Mouse (Mus musculus): ENCODE results near the gene Decr2. TPM values are rescaled to one million over a fixed set of nuclear protein-coding genes. Genes with fewer than 3 reads are reported as not detected.
"Not testable (repeated sequence)": the region's sequence is repeated elsewhere in the genome, so short reads cannot be mapped to it uniquely, and the experiment has no call there.

Gene Decr2
- polyA plus RNA-seq, 3 experiments from 2014 or later = 14.2 to 26.5 (median 21.7) TPM

- no peak for ATAC-seq
These were observed 32.2 kb downstream of the Decr2 start for GRCm38 (mm10) chr17:26057787-26058567.

DNA sequence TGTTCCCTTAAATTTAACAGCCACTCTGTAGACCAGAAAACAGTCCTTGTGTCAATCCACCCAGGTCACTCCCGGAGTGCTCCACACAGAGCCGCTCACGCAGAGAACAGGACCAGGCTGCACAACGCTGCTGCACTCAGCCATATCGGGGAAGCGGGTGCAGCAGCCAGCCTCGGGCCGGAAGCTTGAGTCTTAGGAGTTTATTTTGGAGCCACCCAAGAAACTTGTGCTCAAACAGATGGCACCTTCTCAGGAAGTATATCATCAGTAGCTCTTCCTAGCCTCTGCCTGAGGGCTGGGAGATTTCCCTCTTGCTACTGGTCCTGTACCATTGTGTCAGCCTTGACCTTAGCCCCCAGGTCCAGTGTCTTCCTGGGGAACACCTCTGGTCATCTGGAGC is 32.9 kb downstream of the Decr2 start:
- no peak for ATAC-seq

DNA sequence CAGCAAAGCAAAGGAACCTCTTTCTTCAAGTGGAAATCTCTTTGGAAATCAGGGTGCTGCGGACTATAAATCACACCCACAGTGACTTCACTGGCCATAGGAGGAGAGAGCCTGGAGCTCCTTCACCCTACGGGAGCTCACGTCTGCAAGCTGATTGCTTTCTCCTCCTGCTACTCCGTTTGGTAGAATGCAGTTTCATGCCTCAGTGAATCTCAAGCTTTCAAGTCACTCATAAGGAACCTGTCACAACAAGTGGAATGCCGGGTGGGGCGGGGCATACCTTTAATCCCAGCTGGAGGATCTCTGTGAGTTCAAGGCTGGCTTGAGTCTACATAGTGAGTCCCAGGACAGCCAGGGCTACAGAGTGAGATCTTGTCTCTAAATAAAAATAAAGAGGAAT is 35.0 kb downstream of the Decr2 start:
- no peak for ATAC-seq

DNA sequence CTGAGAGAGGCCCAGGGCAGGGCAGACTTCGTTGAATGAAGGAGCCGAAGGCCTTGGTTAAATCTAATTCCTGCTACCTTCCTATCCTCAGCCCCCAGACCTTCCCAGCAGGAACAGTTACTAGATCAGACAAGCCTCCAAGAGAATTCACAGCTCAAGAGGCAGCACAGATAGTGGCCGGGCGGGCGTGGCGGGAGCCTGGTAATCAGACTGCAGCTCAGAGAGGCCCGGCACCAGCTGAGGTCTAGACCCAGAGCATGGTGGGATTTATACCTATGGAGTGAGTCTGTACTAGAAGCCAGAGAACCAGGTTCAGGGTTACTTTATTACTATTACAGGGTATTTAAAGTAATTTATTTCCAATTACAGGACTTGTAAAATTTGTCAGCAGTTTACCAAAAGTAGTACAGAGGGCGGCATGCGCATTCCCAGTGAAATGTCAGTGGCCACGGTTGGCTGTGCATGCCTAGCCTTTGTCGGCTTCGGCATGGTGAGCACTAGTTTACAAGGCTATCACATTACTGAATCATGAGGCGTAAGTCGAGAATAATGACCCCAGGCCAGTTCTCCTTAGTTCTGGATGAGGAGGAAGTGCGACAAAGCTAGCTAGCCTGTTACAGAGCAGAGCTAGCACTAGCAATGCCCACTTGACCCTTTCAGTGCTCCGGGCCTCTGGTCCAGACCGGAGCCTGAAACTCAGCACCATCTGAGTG is 35.8 kb downstream of the Decr2 start:
- ATAC-seq = no peak

DNA sequence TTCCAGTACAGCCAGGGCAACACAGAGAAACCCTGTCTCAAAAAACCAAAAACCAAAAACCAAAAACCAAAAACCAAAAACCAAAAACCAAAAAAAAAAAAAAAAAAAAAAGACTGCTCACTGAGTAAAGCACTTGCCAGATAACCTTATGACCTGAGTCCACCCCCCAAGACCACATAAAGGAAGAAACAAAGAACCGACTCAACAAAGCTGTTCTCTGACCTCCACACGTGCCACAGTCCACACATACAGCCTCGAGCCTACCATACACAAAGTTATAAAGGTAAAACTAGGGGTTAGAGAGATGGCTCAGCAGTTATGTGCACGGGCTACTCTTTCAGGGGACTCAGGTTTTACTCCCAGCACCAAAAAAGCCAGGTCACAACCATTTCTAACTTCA is 37.4 kb downstream of the Decr2 start:
- ATAC-seq = no peak

GRCm38 (mm10) chr17:26052074-26052473 is 38.1 kb downstream of the Decr2 start:
- no peak for ATAC-seq

DNA sequence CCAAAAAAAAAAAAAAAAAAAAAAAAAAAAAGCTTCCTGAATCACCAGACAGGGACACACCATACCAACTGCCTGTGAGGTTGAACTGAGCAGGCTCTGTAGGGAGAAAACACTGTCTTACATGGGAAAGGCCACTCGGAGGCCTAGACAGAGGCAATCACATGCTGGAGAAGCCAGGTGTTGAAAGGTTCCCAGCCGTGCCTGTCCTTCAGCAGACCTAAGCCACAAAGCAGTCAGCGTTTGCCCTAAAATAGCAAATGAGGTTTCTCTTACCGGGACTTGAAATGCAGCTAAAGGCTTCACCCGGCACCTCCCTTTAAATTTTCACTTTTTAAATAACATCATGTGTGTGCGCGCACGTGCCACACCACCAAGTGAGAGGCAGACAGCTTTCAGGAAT is 42.0 kb downstream of the Decr2 start:
- ATAC-seq = no peak

DNA sequence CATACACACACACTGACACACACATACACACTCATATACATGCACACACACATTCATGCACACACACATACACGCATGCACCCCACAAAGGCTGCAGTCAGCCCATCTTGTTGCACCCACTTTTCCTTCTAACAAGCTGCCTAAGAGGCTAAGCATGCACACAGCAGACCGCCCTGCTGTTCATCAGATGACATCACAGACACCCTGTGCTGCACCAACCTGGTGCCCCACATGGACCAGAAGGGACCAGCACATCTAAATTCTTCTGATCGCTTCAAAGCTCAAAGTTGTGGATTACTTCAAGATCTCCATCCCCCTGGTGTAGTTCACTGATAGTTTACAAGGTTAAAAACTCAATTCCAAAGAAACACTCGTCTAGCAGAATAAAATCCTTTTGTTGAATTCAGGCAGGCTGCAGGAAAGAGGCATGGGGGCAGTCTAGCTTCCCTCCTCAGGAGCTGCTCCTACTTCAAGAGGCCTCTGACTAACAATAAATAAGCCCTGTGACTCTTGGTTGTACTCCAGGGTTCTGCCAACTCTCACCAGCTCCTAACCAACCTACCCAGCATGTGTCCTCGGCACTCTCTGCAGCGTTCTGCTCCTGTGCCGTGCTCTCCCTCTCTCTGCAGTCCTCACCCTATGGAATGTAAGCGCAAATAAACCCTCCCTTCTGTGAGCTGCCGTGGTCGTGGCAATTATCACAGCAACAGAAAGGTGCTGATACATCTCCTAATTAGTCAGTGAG is 43.7 kb downstream of the Decr2 start:
- no peak for ATAC-seq

GRCm38 (mm10) chr17:26045285-26045684 is 44.9 kb downstream of the Decr2 start:
- ATAC-seq = no peak

DNA sequence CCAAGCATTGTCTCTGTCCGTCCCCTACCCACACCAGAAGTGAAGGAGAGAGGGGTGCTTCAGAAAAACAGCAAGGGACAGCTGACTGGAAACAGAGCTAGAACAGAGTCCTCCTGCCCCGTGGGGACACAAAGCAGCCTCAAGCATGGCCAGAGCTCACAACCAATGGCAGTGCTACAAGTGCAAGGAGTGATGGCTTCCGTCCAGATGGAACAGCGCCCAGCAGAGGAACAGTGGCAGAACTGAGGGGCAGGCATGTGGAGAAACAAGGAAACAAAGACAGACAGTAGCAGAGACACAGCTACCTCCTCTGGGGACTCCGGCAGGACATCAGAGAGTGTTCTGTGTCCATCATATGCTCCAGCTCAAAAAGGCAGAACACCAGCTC is 46.9 kb downstream of the Decr2 start:
- ATAC-seq = no peak

DNA sequence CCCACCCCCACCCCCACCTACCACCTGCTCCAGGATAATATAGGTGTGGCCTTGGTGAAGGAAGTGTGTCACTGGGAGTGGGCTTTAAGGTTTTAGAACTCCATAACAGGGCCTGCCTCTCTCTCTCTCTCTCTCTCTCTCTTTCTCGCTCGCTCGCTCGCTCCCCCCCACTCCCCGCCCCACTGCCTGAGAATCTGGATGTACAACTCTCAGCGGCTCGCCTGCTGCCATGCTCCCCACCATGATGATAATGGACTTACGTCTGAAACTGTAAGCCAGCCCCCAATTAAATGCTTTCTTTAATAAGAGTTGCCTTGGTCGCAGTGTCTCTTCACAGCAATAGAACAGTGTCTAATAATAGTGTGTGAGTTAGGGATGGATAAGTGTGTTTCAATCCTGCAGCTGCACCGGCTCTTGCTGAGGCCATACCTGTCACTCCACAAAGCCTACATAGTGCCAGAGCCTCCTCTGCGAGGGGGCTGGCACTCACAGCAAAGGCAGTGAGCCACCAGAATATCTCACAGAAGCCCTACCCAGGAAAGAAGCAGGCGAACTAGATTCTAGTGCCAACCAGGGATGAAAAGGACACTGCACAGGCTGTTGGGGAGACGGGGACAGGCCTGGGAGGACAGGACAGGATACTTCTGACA is 47.4 kb downstream of the Decr2 start:
- ATAC-seq = no peak

GRCm38 (mm10) chr17:26041111-26041802 is 48.9 kb downstream of the Decr2 start:
- ATAC-seq = no peak

GRCm38 (mm10) chr17:26040711-26041110 is 49.4 kb downstream of the Decr2 start:
- not testable (repeated sequence) for ATAC-seq

GRCm38 (mm10) chr17:26032037-26032436 is 58.1 kb downstream of the Decr2 start:
- ATAC-seq = no peak

GRCm38 (mm10) chr17:26031583-26031982 is 58.6 kb downstream of the Decr2 start:
- no peak for ATAC-seq

Other genes starting within 250 kb of the Decr2 start
- gene Gm20683, start 248.6 kb downstream of the Decr2 start, polyA plus RNA-seq (2017; shearing (Covaris generic)) = 1 to 10 TPM in 1 of 3 experiments, under 1 TPM in 2; 0.26 to 1.1 (median 0.67) TPM
- gene Rhot2, start 245.5 kb downstream of the Decr2 start, polyA plus RNA-seq (2017; shearing (Covaris generic)) = 10 to 100 TPM; 21.2 to 32.3 (median 23.4) TPM
- 1 to 10 TPM; 3.3 to 7.0 (median 6.8) TPM for gene Wdr90, start 228.8 kb downstream of the Decr2 start, polyA plus RNA-seq (2017; shearing (Covaris generic))
- 1 to 10 TPM; 2.5 to 3.9 (median 3.5) TPM for gene Mcrip2, start 221.6 kb downstream of the Decr2 start, polyA plus RNA-seq (2017; shearing (Covaris generic))
- 100 to 1,000 TPM in 1 of 3 experiments, 10 to 100 TPM in 2; 91.1 to 121 (median 98.2) TPM for gene Mettl26, start 215.3 kb downstream of the Decr2 start, polyA plus RNA-seq (2017; shearing (Covaris generic))
- gene Wfikkn1, start 209.5 kb downstream of the Decr2 start, polyA plus RNA-seq (2017; shearing (Covaris generic)) = 1 to 10 TPM in 2 of 3 experiments, under 1 TPM in 1; 0.93 to 1.9 (median 1.4) TPM
- 1 to 10 TPM; 6.0 to 7.9 (median 7.5) TPM for gene Rab40c, start 170.6 kb downstream of the Decr2 start, polyA plus RNA-seq (2017; shearing (Covaris generic))
- 10 to 100 TPM; 22.0 to 28.6 (median 27.4) TPM for gene Pigq, start 145.4 kb downstream of the Decr2 start, polyA plus RNA-seq (2017; shearing (Covaris generic))
- gene Nhlrc4, start 145.4 kb downstream of the Decr2 start, polyA plus RNA-seq (2017; shearing (Covaris generic)) = not detected
- gene A930017K11Rik, start 137.8 kb downstream of the Decr2 start, polyA plus RNA-seq (2017; shearing (Covaris generic)) = not detected
- 1 to 10 TPM; 5.6 to 6.0 (median 5.7) TPM for gene Capn15, start 104.5 kb downstream of the Decr2 start, polyA plus RNA-seq (2017; shearing (Covaris generic))
- gene Rab11fip3, start 20.8 kb downstream of the Decr2 start, polyA plus RNA-seq (2017; shearing (Covaris generic)) = 1 to 10 TPM; 1.6 to 3.0 (median 2.7) TPM
- 1 to 10 TPM in 1 of 3 experiments, under 1 TPM in 2; 0.39 to 1.0 (median 0.52) TPM for gene Nme4, start 5.3 kb upstream of the Decr2 start, polyA plus RNA-seq (2017; shearing (Covaris generic))
- gene Tmem8, start 23.0 kb upstream of the Decr2 start, polyA plus RNA-seq (2017; shearing (Covaris generic)) = 1 to 10 TPM; 6.0 to 8.5 (median 6.3) TPM
- 100 to 1,000 TPM in 2 of 3 experiments, 10 to 100 TPM in 1; 94.6 to 150 (median 125) TPM for gene Mrpl28, start 33.2 kb upstream of the Decr2 start, polyA plus RNA-seq (2017; shearing (Covaris generic))
- gene Axin1, start 48.4 kb upstream of the Decr2 start, polyA plus RNA-seq (2017; shearing (Covaris generic)) = 10 to 100 TPM; 10.3 to 11.0 (median 10.9) TPM
- not detected for gene Pdia2, start 108.8 kb upstream of the Decr2 start, polyA plus RNA-seq (2017; shearing (Covaris generic))
- gene Rgs11, start 112.6 kb upstream of the Decr2 start, polyA plus RNA-seq (2017; shearing (Covaris generic)) = 10 to 100 TPM in 1 of 3 experiments, 1 to 10 TPM in 2; 4.7 to 12.3 (median 6.2) TPM
- not detected for gene Arhgdig, start 117.4 kb upstream of the Decr2 start, polyA plus RNA-seq (2017; shearing (Covaris generic))
- 10 to 100 TPM; 19.9 to 34.9 (median 23.7) TPM for gene Fam234a, start 153.9 kb upstream of the Decr2 start, polyA plus RNA-seq (2017; shearing (Covaris generic))
- gene Luc7l, start 162.6 kb upstream of the Decr2 start, polyA plus RNA-seq (2017; shearing (Covaris generic)) = 10 to 100 TPM; 50.3 to 60.4 (median 56.9) TPM